Mouse (Mus musculus) embryonic fibroblast, embryonic 13.5 days (primary cell): ENCODE data around the gene Fblim1. TPM values are rescaled to one million over a fixed set of nuclear protein-coding genes. Genes with fewer than 3 reads are reported as not detected.

Experiments
- H3K27ac ChIP-seq: 2 replicates; pipeline ENCODE4 v1.5.1; 2012; ENCODE audit warnings: low read length, control low read depth, inconsistent platforms; ENCODE audit not compliant: insufficient read depth
- H3K4me1 ChIP-seq: 2 replicates; pipeline ENCODE4 v1.6.1; 2011; ENCODE audit warnings: low read length; ENCODE audit not compliant: control insufficient read depth, insufficient read depth
- H3K4me3 ChIP-seq: 2 replicates; pipeline ENCODE4 v1.5.1; 2011; ENCODE audit warnings: mild to moderate bottlenecking, control low read depth, low read length; ENCODE audit not compliant: insufficient read depth
- CTCF ChIP-seq: IDR thresholded peaks from 2 replicates; pipeline ENCODE4 v1.5.1; 2011; ENCODE audit warnings: mild to moderate bottlenecking, control low read depth, low read length, moderate library complexity, borderline replicate concordance; ENCODE audit not compliant: insufficient read depth
- POLR2A ChIP-seq: IDR thresholded peaks from 2 replicates; pipeline ENCODE4 v1.6.1; 2011; ENCODE audit warnings: low read depth, mild to moderate bottlenecking, control low read depth, low read length, moderate library complexity
- polyA plus RNA-seq: library from polyadenylated mRNA; stranded (reverse); fragments of >200 nt; gene quantifications from 2 replicates; pipeline ENCODE4 v1.2.4, GENCODE M21; 2011; ENCODE audit warnings: low read depth; ENCODE audit not compliant: missing spikeins, insufficient read length

Fblim1 gene
- polyA plus RNA-seq, 1 experiment, result 72.4 TPM

DNA sequence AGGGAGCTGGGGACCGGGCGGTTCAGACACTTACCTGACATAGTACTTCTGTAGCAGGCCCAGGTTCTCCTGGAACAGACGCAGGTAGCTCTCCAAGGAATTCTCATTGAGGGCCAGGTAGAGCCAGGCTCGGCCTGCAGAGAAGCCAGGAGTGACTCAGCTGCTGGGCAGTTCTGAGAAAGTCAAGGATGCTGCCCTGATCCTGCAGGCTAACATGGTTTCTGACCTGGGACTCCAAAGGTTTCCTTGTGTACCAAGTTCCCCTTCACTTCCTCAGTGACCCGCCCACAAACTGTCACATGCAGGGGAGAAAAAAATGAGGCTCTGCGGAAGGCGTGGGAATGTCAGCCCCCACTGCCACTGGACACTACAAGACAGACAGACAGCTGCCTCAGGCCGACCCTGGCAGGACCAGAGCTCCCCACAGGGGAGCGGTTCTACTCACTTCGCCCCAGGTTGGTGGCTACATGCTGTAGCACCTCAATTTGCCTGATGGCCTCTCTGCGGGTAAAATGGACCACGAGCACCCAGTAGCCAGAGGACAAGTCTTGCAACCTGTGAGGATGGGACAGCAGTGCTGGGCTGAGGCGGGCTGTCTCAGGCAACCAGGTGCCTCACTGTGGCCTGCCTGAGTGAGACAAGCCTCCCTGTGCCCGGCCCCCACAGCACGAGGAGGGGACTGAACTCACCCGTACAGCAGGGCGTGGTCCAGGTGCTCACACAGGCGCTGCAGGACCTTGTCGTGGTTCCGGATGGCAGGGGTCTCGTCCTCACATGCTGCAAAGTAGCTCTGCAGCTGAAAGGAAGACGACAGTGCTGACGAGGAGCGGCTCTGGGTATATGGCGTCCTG, 36.3 kb upstream of the Fblim1 start:
- no peak overlapping the region for H3K4me3 ChIP-seq
- no peak for TF ChIP-seq POLR2A
- no peak for TF ChIP-seq CTCF
- H3K4me1 ChIP-seq, result 0 out of 2 replicates have a peak, but pooled peaks cover 2% of the 10 kb centered on the region
- no peak overlapping the region for H3K27ac ChIP-seq

- TF ChIP-seq CTCF, result no peak
- TF ChIP-seq POLR2A, result no peak
Measured at GRCm38 (mm10) chr4:141641353-141641771, 35.5 kb upstream of the Fblim1 start.

GRCm38 (mm10) chr4:141639474-141639873, 33.6 kb upstream of the Fblim1 start:
- 0 out of 2 replicates have a peak, but pooled peaks cover 2% of the 10 kb centered on the region for H3K4me1 ChIP-seq
- TF ChIP-seq POLR2A (no peak), CTCF (no peak)
- H3K27ac ChIP-seq, result no peak overlapping the region
- no peak overlapping the region for H3K4me3 ChIP-seq

More at GRCm38 (mm10) chr4:141641353-141641771, 35.5 kb upstream of the Fblim1 start:
- H3K27ac ChIP-seq, result no peak overlapping the region
- 0 out of 2 replicates have a peak, but pooled peaks cover 2% of the 10 kb centered on the region for H3K4me1 ChIP-seq
- H3K4me3 ChIP-seq, result no peak overlapping the region

- no peaks in the 10 kb centered on the region for H3K4me1 ChIP-seq
- no peak for TF ChIP-seq POLR2A
- no peak for TF ChIP-seq CTCF
- H3K27ac ChIP-seq, result no peak overlapping the region
- no peak overlapping the region for H3K4me3 ChIP-seq
Measured at GRCm38 (mm10) chr4:141636693-141637092, 30.8 kb upstream of the Fblim1 start.

- TF ChIP-seq POLR2A, result no peak
- no peak for TF ChIP-seq CTCF
- H3K4me1 ChIP-seq, result no peaks in the 10 kb centered on the region
- H3K27ac ChIP-seq, result no peak overlapping the region
- H3K4me3 ChIP-seq, result no peak overlapping the region
Measured at GRCm38 (mm10) chr4:141635991-141636390, 30.1 kb upstream of the Fblim1 start.

- TF ChIP-seq CTCF, result no peak
- TF ChIP-seq POLR2A, result no peak
- Histone ChIP-seq H3K27ac (no peak overlapping the region), H3K4me1 (no peaks in the 10 kb centered on the region), H3K4me3 (no peak overlapping the region)
Measured at GRCm38 (mm10) chr4:141632111-141632873, 26.4 kb upstream of the Fblim1 start.

DNA sequence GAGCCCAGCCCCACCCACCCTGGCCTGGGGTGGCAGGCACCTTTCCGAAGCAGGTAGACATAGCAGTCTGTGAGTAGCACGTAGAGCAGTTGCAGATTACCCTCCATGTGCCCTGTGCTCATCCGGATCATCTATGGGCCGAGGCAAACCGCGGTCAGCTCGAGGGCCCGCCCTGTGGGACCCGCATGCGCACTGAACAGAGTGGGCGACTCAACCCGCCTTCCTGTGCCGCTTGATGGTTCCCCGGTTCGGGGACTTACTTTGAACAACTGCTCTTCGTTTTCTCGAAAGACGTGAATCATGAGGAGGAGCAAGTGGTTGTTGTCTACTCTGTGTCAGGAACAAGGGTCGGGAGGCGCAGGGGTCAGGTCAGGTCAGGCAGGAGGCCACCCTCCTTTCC, 25.4 kb upstream of the Fblim1 start:
- Histone ChIP-seq H3K27ac (no peak overlapping the region), H3K4me3 (no peak overlapping the region), H3K4me1 (no peaks in the 10 kb centered on the region)
- TF ChIP-seq POLR2A (no peak), CTCF (no peak)

DNA sequence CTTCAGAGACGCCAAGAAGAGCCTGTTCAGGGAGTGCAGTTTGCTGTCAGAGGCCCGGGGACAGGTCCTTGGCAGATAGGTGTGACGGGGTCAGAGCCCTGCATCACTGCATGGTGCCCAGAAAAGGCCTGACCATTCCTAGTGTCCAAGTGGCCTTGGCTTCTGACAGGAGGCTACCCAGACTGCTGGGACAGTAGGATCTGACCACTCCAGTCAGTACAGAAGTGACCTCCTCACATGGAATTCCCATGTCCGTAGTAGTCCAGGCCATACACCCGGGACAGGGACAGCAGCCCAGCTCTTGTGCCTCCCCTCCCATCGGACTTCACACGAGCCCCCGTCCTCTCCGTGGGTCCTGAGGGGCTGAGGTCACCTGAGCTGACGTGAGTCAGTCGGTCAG, 24.1 kb upstream of the Fblim1 start:
- H3K4me3 ChIP-seq, result no peak overlapping the region
- H3K4me1 ChIP-seq, result no peaks in the 10 kb centered on the region
- H3K27ac ChIP-seq, result no peak overlapping the region
- no peak for TF ChIP-seq POLR2A
- TF ChIP-seq CTCF, result no peak

GRCm38 (mm10) chr4:141628661-141629060, 22.8 kb upstream of the Fblim1 start:
- no peak for TF ChIP-seq POLR2A
- TF ChIP-seq CTCF, result no peak
- Histone ChIP-seq H3K27ac (no peak overlapping the region), H3K4me3 (no peak overlapping the region), H3K4me1 (no peaks in the 10 kb centered on the region)

DNA sequence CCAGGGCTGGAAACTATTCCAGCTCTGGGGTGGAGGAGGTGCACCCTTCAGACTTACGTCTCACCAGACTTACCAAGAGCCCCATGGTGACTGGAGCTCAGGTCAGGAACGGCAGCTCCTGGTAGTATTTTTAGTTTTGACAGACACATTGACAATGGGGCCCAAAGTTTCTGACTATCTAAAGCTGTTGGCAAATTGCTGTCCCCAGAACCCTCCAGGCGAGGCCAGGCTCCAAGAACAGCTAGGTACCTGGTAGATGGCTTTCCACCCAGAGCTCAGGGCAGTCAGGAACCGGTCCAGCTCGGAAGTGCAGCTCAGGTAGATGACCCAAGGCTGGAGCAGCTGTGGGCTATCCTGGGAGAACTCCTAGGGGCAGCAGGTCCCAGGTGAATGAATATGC, 21.6 kb upstream of the Fblim1 start:
- Histone ChIP-seq H3K4me1 (no peaks in the 10 kb centered on the region), H3K4me3 (no peak overlapping the region), H3K27ac (no peak overlapping the region)
- no peak for TF ChIP-seq CTCF
- TF ChIP-seq POLR2A, result no peak
